Mouse (Mus musculus) cerebellum, postnatal 14 days (tissue): ENCODE data around the gene Ifnl3.
"Not testable (repeated sequence)": the region's sequence is repeated elsewhere in the genome, so short reads cannot be mapped to it uniquely, and the experiment has no call there.

Experiments used
- DNase-seq, 2 experiments: peaks; one replicate each; pipeline ENCODE4 v3.0.0; 2021; ENCODE audit warnings: mixed read lengths in 2 of 2

Gene Ifnl3

GRCm38 (mm10) chr7:28522536-28522935, at the start of gene Ifnl3:
Gene Ifnl3 (plus strand): TSS chr7:28522836.
- DNase-seq, result not testable (repeated sequence)

- DNase-seq, result no peak
Observed at GRCm38 (mm10) chr7:28476191-28476590, 46.4 kb upstream of the Ifnl3 start.

GRCm38 (mm10) chr7:28477363-28477762, 45.3 kb upstream of the Ifnl3 start:
- no peak for DNase-seq

DNA sequence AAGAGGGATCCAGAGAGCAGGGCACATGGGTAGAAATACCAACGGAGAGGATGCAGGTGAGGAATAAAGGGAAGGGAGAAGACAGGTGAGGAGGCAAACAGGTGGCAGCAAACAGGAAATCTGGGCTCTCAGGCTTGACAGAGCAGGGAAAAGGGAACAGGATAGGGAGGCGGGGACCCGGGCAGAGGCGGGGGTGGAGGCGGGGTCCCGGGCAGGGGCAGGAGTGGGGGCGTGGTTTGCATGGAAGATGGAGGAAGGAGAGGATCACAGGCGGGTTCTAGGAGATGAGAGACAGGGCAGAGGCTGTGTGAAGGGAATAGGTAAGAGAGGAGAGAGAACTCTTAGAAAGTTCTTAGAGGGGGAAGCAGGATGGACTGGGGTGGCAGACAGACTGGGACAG, 43.8 kb upstream of the Ifnl3 start:
- DNase-seq, result no peak

DNA sequence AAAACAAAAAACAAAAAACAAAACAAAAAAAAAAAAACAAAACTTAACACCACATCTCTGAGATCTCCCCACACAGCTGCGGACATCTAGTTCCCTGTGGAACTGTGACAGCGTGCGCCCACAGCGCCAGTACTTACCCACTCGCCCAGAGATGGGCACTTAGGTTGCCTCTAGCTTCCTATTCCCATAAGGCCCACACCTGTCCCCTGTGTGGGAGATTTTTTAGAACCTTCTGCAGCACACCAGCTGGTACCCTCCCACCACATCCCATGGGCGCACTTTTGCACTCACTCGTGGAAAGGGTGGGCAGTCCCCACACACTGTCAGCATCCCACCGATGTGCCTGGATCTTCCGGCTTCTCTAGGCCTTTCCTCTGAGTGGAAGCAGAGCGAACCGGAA, 39.8 kb upstream of the Ifnl3 start:
- no peak for DNase-seq

DNA sequence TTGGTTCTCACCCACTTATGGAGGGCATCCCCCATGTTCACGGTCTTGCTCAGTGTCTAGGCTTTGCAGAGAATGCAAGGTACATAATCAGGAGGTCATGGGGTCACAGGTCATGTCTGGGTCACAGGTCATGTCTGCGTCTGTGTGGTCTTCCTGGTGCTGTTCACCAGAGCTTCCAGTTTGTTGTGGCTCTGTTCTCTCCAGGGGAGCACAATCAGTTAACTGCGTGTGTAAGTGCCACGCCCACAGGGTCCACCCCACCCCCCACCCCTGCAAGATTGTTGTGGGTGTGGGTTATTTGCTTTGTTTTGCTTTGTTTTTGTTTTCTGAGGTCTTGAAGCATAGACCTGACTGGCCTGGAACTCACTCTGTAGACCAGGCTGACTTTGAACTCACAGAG, 38.4 kb upstream of the Ifnl3 start:
- DNase-seq, result no peak

GRCm38 (mm10) chr7:28488030-28488491, 34.6 kb upstream of the Ifnl3 start:
- DNase-seq, result peak; percentile 28 to 39

DNA sequence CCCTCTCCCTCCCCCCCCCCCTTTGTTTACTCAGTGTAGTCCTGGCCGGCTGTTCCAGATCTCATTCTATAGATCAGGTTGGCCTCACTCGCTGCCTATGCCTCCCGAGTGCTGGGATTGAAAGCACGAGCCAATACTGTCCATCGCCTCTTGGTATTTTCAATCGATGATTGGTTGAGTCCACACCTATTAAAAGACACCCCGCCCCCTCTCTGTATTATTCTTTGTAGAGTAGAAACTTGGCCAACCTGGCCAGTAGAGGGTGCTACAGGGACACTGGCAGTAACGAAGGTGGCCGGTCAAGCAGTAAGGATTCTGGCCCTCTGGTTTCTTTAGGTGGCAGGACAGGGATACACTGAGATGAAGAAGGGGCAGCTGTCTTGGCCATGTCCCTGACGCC, 32.2 kb upstream of the Ifnl3 start:
- DNase-seq, result peak; percentile 91

DNA sequence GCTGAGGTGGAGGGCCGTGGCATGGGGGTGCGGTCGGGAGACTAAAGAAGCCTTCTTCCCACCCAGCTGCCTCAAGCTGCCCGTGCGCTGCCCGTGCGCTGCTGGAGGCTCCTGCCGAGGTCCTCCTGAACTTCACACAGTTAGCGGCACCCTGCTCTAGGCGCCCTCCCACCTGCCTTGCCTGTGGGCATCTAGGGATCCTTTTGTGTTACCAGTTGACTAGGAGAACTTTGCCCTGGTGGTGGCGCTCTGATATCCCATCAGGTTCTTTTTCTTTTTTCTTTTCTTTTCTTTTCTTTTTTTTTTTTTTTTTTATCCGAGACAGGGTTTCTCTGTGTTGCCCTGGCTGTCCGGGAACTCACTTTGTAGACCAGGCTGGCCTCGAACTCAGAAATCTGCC, 31.7 kb upstream of the Ifnl3 start:
- peak in 1 of 2 experiments; percentile 28 for DNase-seq

GRCm38 (mm10) chr7:28492310-28492709, 30.3 kb upstream of the Ifnl3 start:
- DNase-seq, result no peak

- no peak for DNase-seq
Observed at GRCm38 (mm10) chr7:28495426-28495825, 27.2 kb upstream of the Ifnl3 start.

GRCm38 (mm10) chr7:28505585-28505984, 17.1 kb upstream of the Ifnl3 start:
- no peak for DNase-seq

DNA sequence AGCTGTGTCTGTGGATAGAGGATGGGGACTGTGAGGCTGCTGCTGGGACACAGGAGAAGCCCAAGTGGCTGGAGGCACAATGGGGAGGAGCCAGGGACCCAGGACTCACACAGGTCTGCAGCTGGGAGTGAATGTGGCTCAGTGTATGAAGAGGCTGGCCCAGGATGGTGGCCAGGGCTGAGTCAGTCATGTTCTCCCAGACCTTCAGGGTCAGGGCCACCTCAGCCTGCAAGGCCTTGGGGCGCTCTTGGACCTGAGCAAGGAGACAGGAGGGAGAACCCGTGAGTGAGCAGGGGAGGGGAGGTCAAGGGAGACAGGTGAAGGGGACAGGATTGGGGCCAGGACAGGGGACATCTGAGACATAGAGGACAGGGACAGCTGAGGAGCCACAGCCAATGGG, 13.5 kb upstream of the Ifnl3 start:
- not testable (repeated sequence) for DNase-seq

GRCm38 (mm10) chr7:28510405-28510974, 12.1 kb upstream of the Ifnl3 start, which contains the start of gene Ifnl2:
Gene Ifnl2 (minus strand): TSS chr7:28510455.
- peak in 1 of 2 experiments; percentile 10 for DNase-seq

DNA sequence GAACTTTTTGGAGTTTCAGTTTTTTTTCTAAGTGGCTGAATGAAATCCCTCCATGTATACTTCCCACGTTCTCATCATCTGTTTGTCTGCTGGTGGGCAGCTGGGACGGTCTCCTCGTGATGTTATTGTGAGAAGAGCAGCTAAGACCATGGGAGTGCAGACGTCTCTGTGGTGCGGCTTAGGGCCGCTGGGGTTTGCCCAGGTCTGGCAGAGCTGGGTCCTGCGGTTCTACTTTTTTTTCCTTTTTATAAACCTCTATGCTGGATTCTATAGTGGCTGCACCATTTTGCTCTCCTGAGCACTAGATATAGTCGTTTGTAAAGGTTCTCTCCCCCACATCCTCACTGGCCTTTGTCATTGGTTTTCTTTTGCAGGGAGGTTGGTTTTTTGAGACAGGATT, 11.2 kb upstream of the Ifnl3 start:
- no peak for DNase-seq

DNA sequence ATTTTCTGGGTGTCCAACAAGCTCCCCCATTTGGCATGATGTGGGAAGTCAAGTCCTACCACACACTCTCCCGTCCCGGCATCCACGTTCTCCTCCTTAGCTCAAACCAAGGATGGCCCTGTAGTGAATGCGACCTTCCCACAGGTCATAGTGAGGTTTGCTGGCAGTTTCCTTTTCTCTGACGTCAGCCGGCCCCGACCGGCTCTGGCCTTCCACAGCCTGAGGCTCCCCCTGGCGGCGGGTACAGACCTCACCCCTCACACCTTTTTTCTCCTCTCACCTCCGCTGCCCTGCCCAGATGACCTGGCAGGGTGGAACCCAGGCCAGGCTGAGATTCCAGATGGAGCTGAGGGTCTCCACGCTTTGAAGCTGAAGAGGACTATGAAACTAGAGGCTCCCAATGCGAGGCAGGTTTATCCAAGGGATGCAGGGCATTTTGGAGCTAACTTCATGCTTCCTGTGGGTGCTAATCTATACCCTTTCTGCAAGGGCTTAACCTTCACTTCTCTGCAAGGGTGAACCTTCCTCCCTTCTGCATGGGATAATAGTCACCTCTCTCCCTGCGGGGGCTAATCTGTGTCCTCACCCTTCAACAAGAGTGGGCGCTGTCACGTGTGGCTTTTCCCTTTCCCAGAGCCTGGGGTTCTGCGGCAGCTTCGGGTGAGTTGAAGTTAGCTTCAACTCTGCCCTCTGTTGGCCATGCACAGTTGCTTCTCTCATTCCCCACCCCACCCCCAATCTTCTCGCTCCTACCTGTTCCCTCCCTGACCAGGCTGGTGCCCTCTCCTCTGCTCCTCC, 5.5 kb downstream of the Ifnl3 start:
- peak; percentile 75 to 88 for DNase-seq

- no peak for DNase-seq
Observed at GRCm38 (mm10) chr7:28532005-28532404, 9.4 kb downstream of the Ifnl3 start.

- DNase-seq, result not testable (repeated sequence)
Observed at GRCm38 (mm10) chr7:28538886-28539285, 16.2 kb downstream of the Ifnl3 start.

DNA sequence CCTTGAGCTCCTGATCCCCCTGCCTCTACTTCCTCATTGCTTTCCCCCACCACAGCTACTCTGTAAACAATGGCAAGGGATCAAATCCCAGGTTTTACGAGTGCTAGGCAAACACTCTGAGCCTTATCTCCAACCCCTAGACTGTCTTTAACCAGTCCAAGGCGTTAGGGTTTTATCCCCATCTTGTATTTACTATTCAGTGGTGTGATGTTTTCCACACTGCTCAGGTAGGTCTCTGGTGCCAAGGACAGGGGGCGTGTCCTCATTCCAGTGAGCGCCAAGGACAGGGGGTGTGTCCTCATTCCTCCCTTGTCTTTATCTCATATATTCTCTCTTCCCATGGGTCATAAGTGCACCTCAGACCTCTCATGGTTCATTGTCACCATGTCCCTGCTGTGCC, 17.9 kb downstream of the Ifnl3 start, which contains the start of gene Sycn:
TSS of gene Sycn (plus strand) at position 360 of the 400 bp plus-strand sequence.
- no peak for DNase-seq

DNA sequence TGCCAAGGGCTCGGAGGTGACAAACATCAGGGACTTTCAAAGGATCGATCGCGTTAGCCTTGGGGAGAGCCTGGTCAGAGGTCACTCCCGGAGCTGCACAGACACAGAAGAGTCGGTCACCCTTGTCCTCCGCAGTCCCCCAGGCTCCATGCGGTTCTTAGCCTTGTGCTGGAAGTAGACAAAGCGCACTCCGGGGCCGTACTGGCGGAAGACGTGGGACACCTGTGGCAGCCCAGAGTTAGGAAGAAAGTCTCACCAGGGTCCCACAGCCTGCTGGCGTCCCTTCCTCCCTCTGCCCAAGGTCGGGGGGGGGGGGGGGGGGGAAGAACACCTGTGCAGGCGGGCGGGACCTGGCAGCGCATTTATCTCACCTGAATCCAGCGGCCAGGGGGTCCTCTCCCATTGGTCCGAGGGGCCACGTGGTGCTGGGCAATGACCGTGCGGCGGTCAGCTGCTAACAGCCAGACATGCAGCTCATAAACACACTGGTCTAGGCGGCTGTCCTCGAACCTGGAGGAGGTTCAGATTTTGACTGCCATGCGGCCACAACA, 21.5 kb downstream of the Ifnl3 start:
- peak in 1 of 2 experiments; percentile 17 for DNase-seq

GRCm38 (mm10) chr7:28545048-28545890, 22.6 kb downstream of the Ifnl3 start:
- peak in 1 of 2 experiments; percentile 11 for DNase-seq

- peak in 1 of 2 experiments; percentile 16 for DNase-seq
Observed at GRCm38 (mm10) chr7:28545891-28546210, 23.2 kb downstream of the Ifnl3 start.

- DNase-seq, result no peak
Observed at GRCm38 (mm10) chr7:28546649-28547048, 24.0 kb downstream of the Ifnl3 start.
